Mouse (Mus musculus) C2C12 (cell line): Measurements from ENCODE around the gene Tssk1.

Experiments used
- CEBPB ChIP-seq: IDR thresholded peaks from one replicate; pipeline ENCODE4 v1.6.1; 2011; ENCODE audit warnings: low read depth, mild to moderate bottlenecking, control low read depth, moderate library complexity
- CTCF ChIP-seq: IDR thresholded peaks from one replicate; pipeline ENCODE4 v1.5.1; 2011; ENCODE audit not compliant: control insufficient read depth, insufficient read depth, insufficient read length
- FOSL1 ChIP-seq: IDR thresholded peaks from one replicate; pipeline ENCODE4 v1.8.0; 2011; ENCODE audit warnings: mild to moderate bottlenecking, low read length; ENCODE audit not compliant: poor library complexity, insufficient read depth, severe bottlenecking
- MAX ChIP-seq: IDR thresholded peaks from one replicate; pipeline ENCODE4 v1.6.1; 2011; ENCODE audit warnings: mild to moderate bottlenecking, control low read depth
- MYOG ChIP-seq: IDR thresholded peaks from one replicate; pipeline ENCODE4 v1.6.1; 2011; ENCODE audit not compliant: control insufficient read depth, insufficient read length; ENCODE audit errors: extremely low read depth
- USF1 ChIP-seq: IDR thresholded peaks from one replicate; pipeline ENCODE4 v1.6.1; 2011; ENCODE audit warnings: low read depth, mild to moderate bottlenecking, control low read depth, moderate library complexity

GRCm38 (mm10) chr16:17890917-17891566 is 3.0 kb upstream of the Tssk1 start:
- TF ChIP-seq CTCF (no peak), MAX (no peak), USF1 (no peak), MYOG (no peak), FOSL1 (no peak), CEBPB (no peak)
